Mouse (Mus musculus) thymus, adult 2 months (tissue): ENCODE data around the gene Cfap44.

ENCODE experiments used
- CTCF ChIP-seq: fragments of 200-500 bp; IDR thresholded peaks from 2 replicates; pipeline ENCODE4 v1.5.1; 2012; ENCODE audit warnings: mild to moderate bottlenecking, control low read depth, low read length, moderate library complexity, borderline replicate concordance; ENCODE audit not compliant: control insufficient read depth, poor library complexity, insufficient read depth; ENCODE audit errors: extremely low read depth
- POLR2A ChIP-seq: fragments of 200-500 bp; IDR thresholded peaks from 2 replicates; pipeline ENCODE4 v1.6.1; 2012; ENCODE audit warnings: mild to moderate bottlenecking, low read length, control low read depth, moderate library complexity; ENCODE audit not compliant: control insufficient read depth, poor library complexity, insufficient read depth; ENCODE audit errors: extremely low read depth

DNA sequence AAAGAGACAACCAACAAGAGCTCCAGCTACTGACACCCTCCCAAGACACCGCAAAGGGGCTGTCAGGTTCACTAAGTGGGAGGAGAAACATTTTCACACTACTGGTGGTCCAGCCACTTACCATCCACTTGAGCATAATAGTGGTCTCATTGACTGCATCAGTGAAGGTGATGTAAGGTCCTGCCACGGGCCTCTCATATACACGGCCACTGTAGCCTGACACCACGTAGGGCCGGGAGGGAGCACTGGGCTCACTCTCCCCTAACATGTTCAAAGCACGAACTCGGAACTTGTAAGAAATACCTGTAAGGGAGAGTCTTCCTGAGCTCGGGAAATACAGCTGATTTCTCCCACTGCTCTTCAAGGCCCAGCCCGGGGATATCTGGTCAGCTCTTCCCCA, 96.5 kb downstream of the Cfap44 start:
- TF ChIP-seq POLR2A (no peak), CTCF (no peak)
